Mouse (Mus musculus): ENCODE results near the gene Stip1.

GRCm38 (mm10) chr19:7006892-7007593 is 32.7 kb downstream of the Stip1 start:
- no peak for TF ChIP-seq ZC3H11A (IDR thresholded peaks at IDR 0.05; ENCODE audit: low read depth, low read length)
- TF ChIP-seq HCFC1 (IDR thresholded peaks at IDR 0.05; ENCODE audit: low read depth, low read length): no peak
- no peak for TF ChIP-seq PAX5 (IDR thresholded peaks at IDR 0.05; ENCODE audit: low read length)
- no peak for TF ChIP-seq USF1 (IDR thresholded peaks at IDR 0.05; ENCODE audit: low read depth, low read length)
- no peak for TF ChIP-seq POLR2A (IDR thresholded peaks at IDR 0.05; ENCODE audit: low read depth, low read length)
- TF ChIP-seq CTCF (conservative IDR thresholded peaks at IDR 0.05 in 1 of 2, IDR thresholded peaks at IDR 0.05 in 1 of 2; ENCODE audit: low read depth in 2 of 2, low read length in 2 of 2): no peak
- no peak for TF ChIP-seq JUND (conservative IDR thresholded peaks at IDR 0.05; ENCODE audit: low read depth, low read length)
- no peak for TF ChIP-seq TCF12 (IDR thresholded peaks at IDR 0.05; ENCODE audit: low read depth, low read length)
- TF ChIP-seq NELFE (IDR thresholded peaks at IDR 0.05; ENCODE audit: low read depth, low read length): no peak
- no peak for TF ChIP-seq E2F4 (IDR thresholded peaks at IDR 0.05; ENCODE audit: insufficient replicate concordance, low read depth, low read length)
- no peak for TF ChIP-seq POLR2AphosphoS2 (IDR thresholded peaks at IDR 0.05; ENCODE audit: low read depth, low read length)
- TF ChIP-seq MAX (IDR thresholded peaks at IDR 0.05; ENCODE audit: low read length): no peak
- no peak for TF ChIP-seq UBTF (IDR thresholded peaks at IDR 0.05; ENCODE audit: low read depth, low read length)
